Mouse (Mus musculus): ENCODE results near the gene Nsmf. TPM values are rescaled to one million over a fixed set of nuclear protein-coding genes. Genes with fewer than 3 reads are reported as not detected.
A peak's percentile ranks its signal among the peaks of the same experiment; 100 is the strongest.

Gene Nsmf
- polyA plus RNA-seq, 1 experiment from 2014 or later, result 71.7 TPM

- no peaks in the 10 kb centered on the region for H3K27me3 ChIP-seq (ENCODE audit: control insufficient read depth, insufficient read depth, low read depth, low read length)
- H3K9me3 ChIP-seq (ENCODE audit: control insufficient read depth, low read length), result no peaks in the 10 kb centered on the region
- H3K36me3 ChIP-seq (ENCODE audit: control insufficient read depth, insufficient read depth, low read length), result no peaks in the 10 kb centered on the region
- H3K4me3 ChIP-seq (ENCODE audit: low read length), result no peak overlapping the region
- 69% methylated on average over 4 of the region's 4 CpGs for WGBS
- no peaks in the 10 kb centered on the region for H3K4me1 ChIP-seq (replicated peaks; ENCODE audit: control insufficient read depth, insufficient read depth, low read length)
- no peak overlapping the region for H3K4me2 ChIP-seq (ENCODE audit: low read depth, low read length)
- no peak for ATAC-seq (ENCODE audit: low read depth)
- no peak overlapping the region for H3K27ac ChIP-seq (ENCODE audit: low read length)
- H3K9ac ChIP-seq (ENCODE audit: low read length), result no peak overlapping the region
These were observed 21.4 kb downstream of the Nsmf start for GRCm38 (mm10) chr2:25075506-25075905.

GRCm38 (mm10) chr2:25078967-25079366 lies 24.8 kb downstream of the Nsmf start:
- no peak for ATAC-seq (ENCODE audit: low read depth)
- H3K4me1 ChIP-seq (replicated peaks; ENCODE audit: control insufficient read depth, insufficient read depth, low read length), result no peaks in the 10 kb centered on the region
- H3K27me3 ChIP-seq (ENCODE audit: control insufficient read depth, insufficient read depth, low read depth, low read length), result no peaks in the 10 kb centered on the region
- H3K27ac ChIP-seq (ENCODE audit: low read length), result no peak overlapping the region
- H3K4me2 ChIP-seq (ENCODE audit: low read depth, low read length), result no peak overlapping the region
- no peak overlapping the region for H3K4me3 ChIP-seq (ENCODE audit: low read length)
- 54% methylated on average over 1 of the region's 1 CpGs for WGBS
- H3K9me3 ChIP-seq (ENCODE audit: control insufficient read depth, low read length), result no peaks in the 10 kb centered on the region
- H3K36me3 ChIP-seq (ENCODE audit: control insufficient read depth, insufficient read depth, low read length), result no peaks in the 10 kb centered on the region
- H3K9ac ChIP-seq (ENCODE audit: low read length), result no peak overlapping the region

GRCm38 (mm10) chr2:25080076-25080475 lies 25.9 kb downstream of the Nsmf start, which contains the start of gene Entpd8:
Gene Entpd8 (plus strand): TSS chr2:25080304.
- ATAC-seq (ENCODE audit: low read depth), result no peak
- H3K27ac ChIP-seq (ENCODE audit: low read length), result no peak within 1 kb of the TSS
- no peaks in the 10 kb centered on the region for H3K36me3 ChIP-seq (ENCODE audit: control insufficient read depth, insufficient read depth, low read length)
- no peak within 1 kb of the TSS for H3K4me2 ChIP-seq (ENCODE audit: low read depth, low read length)
- 52% methylated on average over 5 of the region's 5 CpGs for WGBS
- no peaks in the 10 kb centered on the region for H3K4me1 ChIP-seq (replicated peaks; ENCODE audit: control insufficient read depth, insufficient read depth, low read length)
- no peak within 1 kb of the TSS for H3K4me3 ChIP-seq (ENCODE audit: low read length)
- H3K9ac ChIP-seq (ENCODE audit: low read length), result no peak within 1 kb of the TSS
- H3K9me3 ChIP-seq (ENCODE audit: control insufficient read depth, low read length), result no peaks in the 10 kb centered on the region
- no peaks in the 10 kb centered on the region for H3K27me3 ChIP-seq (ENCODE audit: control insufficient read depth, insufficient read depth, low read depth, low read length)

- H3K4me1 ChIP-seq (replicated peaks; ENCODE audit: control insufficient read depth, insufficient read depth, low read length), result peaks cover 11% of the 10 kb centered on the region
- ATAC-seq (ENCODE audit: low read depth), result no peak
- 77% methylated on average over 4 of the region's 4 CpGs for WGBS
These were observed 29.5 kb downstream of the Nsmf start for GRCm38 (mm10) chr2:25083697-25084096.

GRCm38 (mm10) chr2:25085571-25085970 lies 31.4 kb downstream of the Nsmf start:
- H3K9me3 ChIP-seq (ENCODE audit: control insufficient read depth, low read length), result no peaks in the 10 kb centered on the region
- no peaks in the 10 kb centered on the region for H3K27me3 ChIP-seq (ENCODE audit: control insufficient read depth, insufficient read depth, low read depth, low read length)
- no peak overlapping the region for H3K27ac ChIP-seq (ENCODE audit: low read length)
- peaks cover 11% of the 10 kb centered on the region for H3K4me1 ChIP-seq (replicated peaks; ENCODE audit: control insufficient read depth, insufficient read depth, low read length)
- H3K4me3 ChIP-seq (ENCODE audit: low read length), result no peak overlapping the region
- H3K4me2 ChIP-seq (ENCODE audit: low read depth, low read length), result no peak overlapping the region
- 89% methylated on average over 5 of the region's 5 CpGs for WGBS
- H3K36me3 ChIP-seq (ENCODE audit: control insufficient read depth, insufficient read depth, low read length), result no peaks in the 10 kb centered on the region
- no peak overlapping the region for H3K9ac ChIP-seq (ENCODE audit: low read length)
- ATAC-seq (ENCODE audit: low read depth), result no peak

More at GRCm38 (mm10) chr2:25083697-25084096, 29.5 kb downstream of the Nsmf start:
- Histone ChIP-seq H3K9ac (ENCODE audit: low read length) (no peak overlapping the region), H3K27ac (ENCODE audit: low read length) (no peak overlapping the region), H3K9me3 (ENCODE audit: control insufficient read depth, low read length) (no peaks in the 10 kb centered on the region), H3K4me2 (ENCODE audit: low read depth, low read length) (no peak overlapping the region), H3K27me3 (ENCODE audit: control insufficient read depth, insufficient read depth, low read depth, low read length) (no peaks in the 10 kb centered on the region), H3K36me3 (ENCODE audit: control insufficient read depth, insufficient read depth, low read length) (no peaks in the 10 kb centered on the region), H3K4me3 (ENCODE audit: low read length) (no peak overlapping the region)

- ATAC-seq (ENCODE audit: low read depth), result no peak
- peaks cover 11% of the 10 kb centered on the region for H3K4me1 ChIP-seq (replicated peaks; ENCODE audit: control insufficient read depth, insufficient read depth, low read length)
These were observed 33.7 kb downstream of the Nsmf start for GRCm38 (mm10) chr2:25087842-25088241.

GRCm38 (mm10) chr2:25088636-25089035 lies 34.5 kb downstream of the Nsmf start:
- ATAC-seq (ENCODE audit: low read depth), result no peak

More at GRCm38 (mm10) chr2:25087842-25088241, 33.7 kb downstream of the Nsmf start:
- 75% methylated on average over 2 of the region's 2 CpGs for WGBS
- Histone ChIP-seq H3K27ac (ENCODE audit: low read length) (no peak overlapping the region), H3K4me3 (ENCODE audit: low read length) (no peak overlapping the region), H3K9ac (ENCODE audit: low read length) (no peak overlapping the region), H3K27me3 (ENCODE audit: control insufficient read depth, insufficient read depth, low read depth, low read length) (no peaks in the 10 kb centered on the region), H3K4me2 (ENCODE audit: low read depth, low read length) (no peak overlapping the region), H3K36me3 (ENCODE audit: control insufficient read depth, insufficient read depth, low read length) (no peaks in the 10 kb centered on the region), H3K9me3 (ENCODE audit: control insufficient read depth, low read length) (no peaks in the 10 kb centered on the region)

GRCm38 (mm10) chr2:25094785-25095108 lies 40.6 kb downstream of the Nsmf start:
- peak; percentile 29; the same call in 1 of the 2 replicates for ATAC-seq (ENCODE audit: low read depth)
- Histone ChIP-seq H3K27ac (ENCODE audit: low read length) (no peak overlapping the region), H3K4me2 (ENCODE audit: low read depth, low read length) (peak overlapping the region; percentile 30), H3K36me3 (ENCODE audit: control insufficient read depth, insufficient read depth, low read length) (no peaks in the 10 kb centered on the region), H3K4me3 (ENCODE audit: low read length) (peak overlapping the region; percentile 24), H3K9ac (ENCODE audit: low read length) (no peak overlapping the region), H3K27me3 (ENCODE audit: control insufficient read depth, insufficient read depth, low read depth, low read length) (no peaks in the 10 kb centered on the region), H3K9me3 (ENCODE audit: control insufficient read depth, low read length) (no peaks in the 10 kb centered on the region), H3K4me1 (replicated peaks; ENCODE audit: control insufficient read depth, insufficient read depth, low read length) (no peaks in the 10 kb centered on the region)
- 33% methylated on average over 17 of the region's 17 CpGs for WGBS

More at GRCm38 (mm10) chr2:25088636-25089035, 34.5 kb downstream of the Nsmf start:
- Histone ChIP-seq H3K4me2 (ENCODE audit: low read depth, low read length) (no peak overlapping the region), H3K36me3 (ENCODE audit: control insufficient read depth, insufficient read depth, low read length) (no peaks in the 10 kb centered on the region), H3K9ac (ENCODE audit: low read length) (no peak overlapping the region), H3K27ac (ENCODE audit: low read length) (no peak overlapping the region), H3K4me1 (replicated peaks; ENCODE audit: control insufficient read depth, insufficient read depth, low read length) (peaks cover 11% of the 10 kb centered on the region), H3K4me3 (ENCODE audit: low read length) (no peak overlapping the region), H3K9me3 (ENCODE audit: control insufficient read depth, low read length) (no peaks in the 10 kb centered on the region), H3K27me3 (ENCODE audit: control insufficient read depth, insufficient read depth, low read depth, low read length) (no peaks in the 10 kb centered on the region)
- WGBS, result 84% methylated on average over 3 of the region's 3 CpGs

- H3K4me1 ChIP-seq (replicated peaks; ENCODE audit: control insufficient read depth, insufficient read depth, low read length), result no peaks in the 10 kb centered on the region
- H3K27ac ChIP-seq (ENCODE audit: low read length), result no peak within 1 kb of the TSS
- no peaks in the 10 kb centered on the region for H3K36me3 ChIP-seq (ENCODE audit: control insufficient read depth, insufficient read depth, low read length)
- WGBS, result 38% methylated on average over 28 of the region's 28 CpGs
- H3K4me2 ChIP-seq (ENCODE audit: low read depth, low read length), result peak within 1 kb of the TSS; percentile 30
- H3K27me3 ChIP-seq (ENCODE audit: control insufficient read depth, insufficient read depth, low read depth, low read length), result no peaks in the 10 kb centered on the region
- no peaks in the 10 kb centered on the region for H3K9me3 ChIP-seq (ENCODE audit: control insufficient read depth, low read length)
- ATAC-seq (ENCODE audit: low read depth), result peak; percentile 83
- H3K4me3 ChIP-seq (ENCODE audit: low read length), result peak within 1 kb of the TSS; percentile 24
- no peak within 1 kb of the TSS for H3K9ac ChIP-seq (ENCODE audit: low read length)
These were observed 41.1 kb downstream of the Nsmf start, which contains the start of gene Noxa1 for GRCm38 (mm10) chr2:25095109-25095850. Gene Noxa1 (minus strand): TSS chr2:25095149.
